Mouse (Mus musculus): ENCODE data around the gene Rbmy.
"Not testable (repeated sequence)": the region's sequence is repeated elsewhere in the genome, so short reads cannot be mapped to it uniquely, and the experiment has no call there.

The Rbmy gene

GRCm38 (mm10) chrY:2830380-2830779 lies at the start of gene Rbmy, which contains the start of gene Gm10256:
Rbmy (plus strand) TSS chrY:2830680.
Gm10256 (plus strand) TSS chrY:2830699.
- not testable (repeated sequence) for DNase-seq (ENCODE audit: low read depth)

GRCm38 (mm10) chrY:2796105-2796504 lies 34.4 kb upstream of the Rbmy start, which contains the start of gene Gm4064:
Gm4064 (minus strand) TSS chrY:2796205.
- DNase-seq (ENCODE audit: low read depth), result not testable (repeated sequence)

All from c-Kit-positive CD71-negative TER-119-negative erythroid progenitor cells, embryonic 14.5 days (primary cell).